Mouse (Mus musculus): ENCODE measurements around the gene Gja6. TPM values are rescaled to one million over a fixed set of nuclear protein-coding genes. Genes with fewer than 3 reads are reported as not detected.

Gene Gja6
- total RNA-seq (2017): 1.0 TPM in 1 of 2 replicates, not detected in the other

- no peak for ATAC-seq (replicated peaks in 1 of 2; ENCODE audit: insufficient read depth in 1 of 2, low FRiP score in 2 of 2, low TSS enrichment in 1 of 2, low read depth in 1 of 2, poor library complexity in 2 of 2, severe bottlenecking in 2 of 2)
Measured at GRCm38 (mm10) chrX:160906952-160907351, at the start of gene Gja6. Gene Gja6, minus strand, starts transcription at chrX:160907052.

GRCm38 (mm10) chrX:160949583-160949982, 42.7 kb upstream of the Gja6 start:
- ATAC-seq (replicated peaks in 1 of 2; ENCODE audit: insufficient read depth in 1 of 2, low FRiP score in 2 of 2, low TSS enrichment in 1 of 2, low read depth in 1 of 2, poor library complexity in 2 of 2, severe bottlenecking in 2 of 2): no peak

GRCm38 (mm10) chrX:160944722-160945121, 37.9 kb upstream of the Gja6 start:
- no peak for ATAC-seq (replicated peaks in 1 of 2; ENCODE audit: insufficient read depth in 1 of 2, low FRiP score in 2 of 2, low TSS enrichment in 1 of 2, low read depth in 1 of 2, poor library complexity in 2 of 2, severe bottlenecking in 2 of 2)

GRCm38 (mm10) chrX:160935541-160935940, 28.7 kb upstream of the Gja6 start:
- no peak for ATAC-seq (replicated peaks in 1 of 2; ENCODE audit: insufficient read depth in 1 of 2, low FRiP score in 2 of 2, low TSS enrichment in 1 of 2, low read depth in 1 of 2, poor library complexity in 2 of 2, severe bottlenecking in 2 of 2)

- no peak for ATAC-seq (replicated peaks in 1 of 2; ENCODE audit: insufficient read depth in 1 of 2, low FRiP score in 2 of 2, low TSS enrichment in 1 of 2, low read depth in 1 of 2, poor library complexity in 2 of 2, severe bottlenecking in 2 of 2)
Measured at GRCm38 (mm10) chrX:160930656-160931055, 23.8 kb upstream of the Gja6 start.

- ATAC-seq (replicated peaks in 1 of 2; ENCODE audit: insufficient read depth in 1 of 2, low FRiP score in 2 of 2, low TSS enrichment in 1 of 2, low read depth in 1 of 2, poor library complexity in 2 of 2, severe bottlenecking in 2 of 2): no peak
Measured at GRCm38 (mm10) chrX:160928870-160929269, 22.0 kb upstream of the Gja6 start.

GRCm38 (mm10) chrX:160919022-160919637, 12.3 kb upstream of the Gja6 start:
- ATAC-seq (replicated peaks in 1 of 2; ENCODE audit: insufficient read depth in 1 of 2, low FRiP score in 2 of 2, low TSS enrichment in 1 of 2, low read depth in 1 of 2, poor library complexity in 2 of 2, severe bottlenecking in 2 of 2): no peak

GRCm38 (mm10) chrX:160906477-160906876, 375 bp downstream of the Gja6 start:
- no peak for ATAC-seq (replicated peaks in 1 of 2; ENCODE audit: insufficient read depth in 1 of 2, low FRiP score in 2 of 2, low TSS enrichment in 1 of 2, low read depth in 1 of 2, poor library complexity in 2 of 2, severe bottlenecking in 2 of 2)

- no peak for ATAC-seq (replicated peaks in 1 of 2; ENCODE audit: insufficient read depth in 1 of 2, low FRiP score in 2 of 2, low TSS enrichment in 1 of 2, low read depth in 1 of 2, poor library complexity in 2 of 2, severe bottlenecking in 2 of 2)
Measured at GRCm38 (mm10) chrX:160905913-160906312, 939 bp downstream of the Gja6 start.

GRCm38 (mm10) chrX:160905041-160905678, 1.7 kb downstream of the Gja6 start:
- ATAC-seq (replicated peaks in 1 of 2; ENCODE audit: insufficient read depth in 1 of 2, low FRiP score in 2 of 2, low TSS enrichment in 1 of 2, low read depth in 1 of 2, poor library complexity in 2 of 2, severe bottlenecking in 2 of 2): no peak; a peak in 1 of 4 replicates

- no peak for ATAC-seq (replicated peaks in 1 of 2; ENCODE audit: insufficient read depth in 1 of 2, low FRiP score in 2 of 2, low TSS enrichment in 1 of 2, low read depth in 1 of 2, poor library complexity in 2 of 2, severe bottlenecking in 2 of 2)
Measured at GRCm38 (mm10) chrX:160901118-160901517, 5.7 kb downstream of the Gja6 start.

GRCm38 (mm10) chrX:160892077-160892476, 14.8 kb downstream of the Gja6 start:
- no peak for ATAC-seq (replicated peaks in 1 of 2; ENCODE audit: insufficient read depth in 1 of 2, low FRiP score in 2 of 2, low TSS enrichment in 1 of 2, low read depth in 1 of 2, poor library complexity in 2 of 2, severe bottlenecking in 2 of 2)

- ATAC-seq (replicated peaks in 1 of 2; ENCODE audit: insufficient read depth in 1 of 2, low FRiP score in 2 of 2, low TSS enrichment in 1 of 2, low read depth in 1 of 2, poor library complexity in 2 of 2, severe bottlenecking in 2 of 2): no peak
Measured at GRCm38 (mm10) chrX:160886301-160886700, 20.6 kb downstream of the Gja6 start.

- ATAC-seq (replicated peaks in 1 of 2; ENCODE audit: insufficient read depth in 1 of 2, low FRiP score in 2 of 2, low TSS enrichment in 1 of 2, low read depth in 1 of 2, poor library complexity in 2 of 2, severe bottlenecking in 2 of 2): no peak
Measured at GRCm38 (mm10) chrX:160866576-160866975, 40.3 kb downstream of the Gja6 start.

- no peak for ATAC-seq (replicated peaks in 1 of 2; ENCODE audit: insufficient read depth in 1 of 2, low FRiP score in 2 of 2, low TSS enrichment in 1 of 2, low read depth in 1 of 2, poor library complexity in 2 of 2, severe bottlenecking in 2 of 2)
Measured at GRCm38 (mm10) chrX:160865022-160865421, 41.8 kb downstream of the Gja6 start.

- ATAC-seq (replicated peaks in 1 of 2; ENCODE audit: insufficient read depth in 1 of 2, low FRiP score in 2 of 2, low TSS enrichment in 1 of 2, low read depth in 1 of 2, poor library complexity in 2 of 2, severe bottlenecking in 2 of 2): no peak
Measured at GRCm38 (mm10) chrX:160863689-160864383, 43.0 kb downstream of the Gja6 start.

Measured in hematopoietic stem cell, adult 5-6 weeks (primary cell).